Mouse (Mus musculus): ENCODE measurements at regions not wholly inside any gene's neighbourhood (a gene's known extent, or its start where the extent isn't known, plus 50 kb on each side); places are given as distances from the start of the nearest gene placed in this dataset.

DNA sequence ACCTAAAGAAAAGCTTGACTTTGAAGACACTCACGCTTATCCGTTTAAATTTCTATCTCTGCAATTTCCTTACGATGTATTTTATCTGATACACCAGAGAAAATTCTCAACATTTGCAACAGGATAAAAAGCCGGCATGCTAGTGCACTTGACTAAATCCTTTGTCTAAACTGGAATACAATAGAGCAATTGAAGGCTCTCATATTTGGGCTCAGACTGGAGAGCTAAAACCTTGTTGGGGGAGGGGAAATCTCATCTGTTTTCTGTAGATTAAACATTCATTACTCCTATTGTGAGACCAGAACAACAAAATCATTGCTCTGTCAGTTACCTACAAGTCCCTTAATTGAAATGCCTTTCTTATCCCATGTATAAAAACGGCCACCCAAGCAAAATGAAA, 70.9 kb upstream of the Cerkl start:
- no peak for TF ChIP-seq CTCF (IDR thresholded peaks at IDR 0.05; ENCODE audit: extremely low read depth, insufficient read depth, insufficient read length, insufficient replicate concordance)
- no peak for TF ChIP-seq POLR2A (IDR thresholded peaks at IDR 0.05; ENCODE audit: low read depth, low read length)

Measured in spleen, adult 2 months (tissue).